Mouse (Mus musculus): ENCODE results near the gene Foxl2. TPM values are rescaled to one million over a fixed set of nuclear protein-coding genes. Genes with fewer than 3 reads are reported as not detected.

Foxl2 gene
- polyA plus RNA-seq, 1 experiment, result not detected

GRCm38 (mm10) chr9:99001326-99001725 is 46.2 kb downstream of the Foxl2 start:
- TF ChIP-seq TAL1 (IDR thresholded peaks at IDR 0.05; ENCODE audit: low read length) (no peak), GATA1 (IDR thresholded peaks at IDR 0.05; ENCODE audit: low read length) (no peak)
- no peaks in the 10 kb centered on the region for H3K27me3 ChIP-seq (ENCODE audit: control insufficient read depth)
- H3K4me1 ChIP-seq (ENCODE audit: control insufficient read depth), result no peaks in the 10 kb centered on the region
- H3K4me3 ChIP-seq (replicated peaks), result no peak overlapping the region
- H3K36me3 ChIP-seq (ENCODE audit: control insufficient read depth), result peaks cover 8% of the 10 kb centered on the region
- H3K9me3 ChIP-seq (ENCODE audit: control insufficient read depth, low read length), result no peaks in the 10 kb centered on the region

Other genes starting within 250 kb of the Foxl2 start
- gene Prr23a1, start 112.8 kb upstream of the Foxl2 start, polyA plus RNA-seq (2012), result not detected in 2 replicates
- not detected in 2 replicates for gene Prr23a2, start 98.8 kb upstream of the Foxl2 start, polyA plus RNA-seq (2012)
- gene Prr23a3, start 90.5 kb upstream of the Foxl2 start, polyA plus RNA-seq (2012), result not detected in 2 replicates
- not detected in 2 replicates for gene 7420426K07Rik, start 52.2 kb upstream of the Foxl2 start, polyA plus RNA-seq (2012)
- 0.14 and 0.24 TPM in 2 replicates for gene Faim, start 31.1 kb downstream of the Foxl2 start, polyA plus RNA-seq (2012)
- not detected in 2 replicates for gene Gm1123, start 80.4 kb downstream of the Foxl2 start, polyA plus RNA-seq (2012)
- 0.11 and 0.12 TPM in 2 replicates for gene Pik3cb, start 185.3 kb downstream of the Foxl2 start, polyA plus RNA-seq (2012)

Data from erythroblast, embryonic 14.5 days (primary cell).